In genomic region chr2:24962304-24963000, GRCm38 (mm10) we compare ENCODE assay signal across 8 mouse cellular contexts. TPM values are rescaled to one million over a fixed set of nuclear protein-coding genes. Genes with fewer than 3 reads are reported as not detected.
A peak's percentile ranks its signal among the peaks of the same experiment; 100 is the strongest.
DNase-seq lines count a peak whose midpoint lies in the region; ATAC-seq lines count a peak whose summit lies in the region.

Gene Dph7 (plus strand): TSS chr2:24962400.

- intact Hi-C loops in gastrocnemius, postnatal 14 days (cut with DNase I; ENCODE audit: low total_unique reads), result loop anchor here (5.0 kb wide), 1 partner anchor 35 kb away; no protein-coding TSS in a partner anchor
- intact Hi-C loops in left cerebral cortex, postnatal 14 days (cut with DNase I), result loop anchor here (5.0 kb wide), 1 partner anchor 220 kb away; the partner anchor contains the start of gene Nrarp

- H3K27me3 ChIP-seq in intestine, embryonic 14.5 days (replicated peaks; ENCODE audit: control insufficient read depth, insufficient read depth, low read length), result no peaks in the 10 kb centered on the region

- 0 out of 2 replicates have a peak, but pooled peaks cover 7% of the 10 kb centered on the region for H3K4me1 ChIP-seq in intestine, embryonic 14.5 days (replicated peaks; ENCODE audit: control insufficient read depth, insufficient read depth, low read length)

- peak; percentile 79 for DNase-seq in adipocyte (ENCODE audit: low spot score)
- DNase-seq in embryo, embryonic 10 days (ENCODE audit: low spot score), result peak; percentile 96
- DNase-seq in gastrocnemius, postnatal 14 days, result peak; percentile 85
- DNase-seq in intestine, embryonic 14.5 days (ENCODE audit: low spot score), result peak; percentile 96
- DNase-seq in left cerebral cortex, postnatal 14 days (ENCODE audit: low spot score in 2 of 2), result peak; percentile 89 to 91
- peak; percentile 89 for DNase-seq in mesoderm, embryonic 11.5 days (ENCODE audit: low read depth, low spot score)
- DNase-seq in right cerebral cortex, postnatal 36 days (ENCODE audit: low spot score in 2 of 2), result peak; percentile 79 to 83
- DNase-seq in yolk sac, embryonic 10.5 days (ENCODE audit: low spot score), result peak; percentile 83

- peak within 1 kb of the TSS; percentile 80 for H3K9ac ChIP-seq in intestine, embryonic 14.5 days (ENCODE audit: low read length)

- peaks cover 60% of the 10 kb centered on the region for H3K36me3 ChIP-seq in intestine, embryonic 14.5 days (ENCODE audit: control insufficient read depth, insufficient read depth, low read length)

- peak within 1 kb of the TSS; percentile 75 for H3K4me3 ChIP-seq in intestine, embryonic 14.5 days (ENCODE audit: low read depth, low read length)

- peak; percentile 89 for ATAC-seq in intestine, embryonic 14.5 days (replicated peaks; ENCODE audit: low FRiP score, low TSS enrichment, low read depth)

- H3K9me3 ChIP-seq in intestine, embryonic 14.5 days (ENCODE audit: control insufficient read depth, low read length), result no peaks in the 10 kb centered on the region

- H3K27ac ChIP-seq in intestine, embryonic 14.5 days (ENCODE audit: low read depth), result no peak within 1 kb of the TSS

- peak within 1 kb of the TSS; percentile 60 for H3K4me2 ChIP-seq in intestine, embryonic 14.5 days (ENCODE audit: low read length)

- WGBS in intestine, embryonic 14.5 days, result 1% methylated on average over 28 of the region's 28 CpGs

RNA-seq across cellular contexts. Expression of gene Dph7, which starts in this region (rescaled TPM):
- 1 to 10 TPM; 4.1 to 4.8 TPM for total RNA-seq in gastrocnemius, postnatal 14 days (2021)
- polyA plus RNA-seq in intestine, embryonic 14.5 days (2014; fragmentation: Nextera tagmentation; extraction: Ambion mirVana), result 22.9 and 25.6 TPM in 2 replicates
- 10 to 100 TPM; 27.7 to 30.9 TPM for total RNA-seq in left cerebral cortex, postnatal 14 days (2021)

Comparison
In these comparisons a context has a peak if more than half of its experiments do, and no peak if none do; other contexts are left out.
1. RNA of gene Dph7 (total RNA-seq): 27.7 to 30.9 TPM in left cerebral cortex, postnatal 14 days; 4.1 to 4.8 TPM in gastrocnemius, postnatal 14 days; every median in the first group is over 4 times any median in the second.
2. Peak in every context shown above with its lines, with median percentiles within 50 percentile points of each other: DNase-seq.